Mouse (Mus musculus) brown adipose tissue, adult 24 weeks (tissue): Measurements from ENCODE around the gene Grik5. TPM values are rescaled to one million over a fixed set of nuclear protein-coding genes. Genes with fewer than 3 reads are reported as not detected.

Source experiments
- H3K27ac ChIP-seq: fragments of 200-500 bp; replicated peaks from 2 replicates; pipeline ENCODE4 v1.5.1; 2012; ENCODE audit warnings: low read depth, mild to moderate bottlenecking, low read length
- H3K4me1 ChIP-seq: fragments of 200-500 bp; 2 replicates; pipeline ENCODE4 v1.6.1; 2012; ENCODE audit warnings: low read length, mixed read lengths; ENCODE audit not compliant: control insufficient read depth, insufficient read depth, insufficient read length
- H3K4me3 ChIP-seq: fragments of 200-500 bp; 2 replicates; pipeline ENCODE4 v1.5.1; 2012; ENCODE audit warnings: low read depth, mild to moderate bottlenecking, low read length, moderate library complexity; ENCODE audit not compliant: insufficient read depth
- polyA plus RNA-seq: library from polyadenylated mRNA; stranded (reverse); fragments of >200 nt; gene quantifications from 2 replicates; pipeline ENCODE4 v1.2.4, GENCODE M21; 2012; ENCODE audit not compliant: missing spikeins, insufficient read depth, insufficient read length

Gene Grik5
- polyA plus RNA-seq, 1 experiment = 2.8 TPM

DNA sequence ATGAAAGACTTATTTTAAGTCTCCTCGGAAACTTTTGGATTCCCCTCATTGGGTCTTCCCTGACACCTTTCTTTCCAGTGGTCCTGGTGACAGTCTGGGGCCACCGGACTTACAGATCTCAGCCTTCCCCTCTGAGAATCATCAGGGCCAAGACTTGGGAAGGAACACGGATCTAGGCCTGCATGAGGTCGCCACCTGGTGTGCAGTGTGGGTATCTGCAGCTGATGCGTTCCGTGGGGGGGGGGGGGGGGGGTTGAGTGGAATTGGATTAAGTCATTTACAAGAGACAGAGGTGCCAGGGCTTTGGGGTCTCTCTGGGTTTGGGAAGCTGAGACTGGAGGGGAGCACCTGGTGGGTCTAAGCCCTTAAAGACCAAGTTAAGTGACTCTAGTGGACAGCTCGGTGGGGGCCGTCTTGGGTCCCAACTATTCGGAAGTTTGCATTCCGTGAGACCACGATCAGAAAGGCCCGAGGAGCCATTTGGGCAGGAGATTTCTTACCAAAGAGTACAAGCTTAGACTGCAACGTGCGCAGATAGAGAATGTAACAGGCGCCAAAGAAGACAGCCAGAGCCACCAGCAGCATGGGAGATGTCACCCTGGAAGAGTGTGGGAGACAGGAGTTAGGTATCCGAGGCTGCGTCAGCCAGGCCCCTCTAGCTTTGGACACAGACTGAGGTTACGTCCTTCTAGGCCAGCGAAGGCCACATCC lies 100.7 kb downstream of the Grik5 start:
- Histone ChIP-seq H3K4me1 (no peaks in the 10 kb centered on the region), H3K4me3 (peak overlapping the region; percentile 82), H3K27ac (no peak overlapping the region)

DNA sequence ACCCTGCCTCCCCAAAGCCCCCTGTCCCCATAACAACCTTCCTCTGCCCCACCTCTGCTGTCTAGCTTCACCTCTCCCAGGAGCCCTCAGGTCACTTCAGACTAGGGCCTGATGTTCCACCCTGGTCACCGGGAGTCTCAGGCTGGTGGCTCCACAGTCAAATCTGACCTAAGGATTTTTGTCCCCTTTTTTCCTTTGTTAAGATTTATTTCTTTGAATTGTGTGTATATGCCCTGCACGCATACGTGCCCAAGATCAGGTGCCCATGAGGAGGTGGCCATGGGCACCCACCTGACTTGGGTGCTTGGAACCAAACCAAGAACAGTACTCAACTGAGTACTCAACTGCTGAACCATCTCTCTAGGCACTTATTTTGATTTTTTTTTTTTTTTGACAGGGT lies 101.8 kb downstream of the Grik5 start:
- Histone ChIP-seq H3K4me1 (no peaks in the 10 kb centered on the region), H3K4me3 (no peak overlapping the region), H3K27ac (no peak overlapping the region)

DNA sequence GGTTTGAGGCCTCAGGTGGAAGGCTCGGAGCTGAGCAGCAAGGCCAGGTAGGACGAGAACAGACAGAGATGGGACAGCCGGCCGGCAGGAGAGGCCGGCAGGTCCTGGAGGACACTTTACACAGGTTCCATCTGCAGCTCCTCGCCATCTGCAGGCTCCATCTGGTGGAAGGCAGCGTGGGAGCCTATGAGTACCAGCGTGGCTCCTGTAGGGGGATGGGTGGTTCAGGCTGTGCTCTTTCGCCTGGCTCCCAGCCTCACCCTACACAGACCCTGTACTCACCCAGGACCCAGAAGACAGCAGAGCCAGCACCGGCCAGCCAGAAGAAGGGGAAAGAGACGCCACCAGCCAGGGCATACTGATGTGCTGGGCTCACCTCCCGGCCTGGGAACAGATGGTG lies 102.3 kb downstream of the Grik5 start:
- H3K4me3 ChIP-seq = no peak overlapping the region
- no peak overlapping the region for H3K27ac ChIP-seq
- no peaks in the 10 kb centered on the region for H3K4me1 ChIP-seq

DNA sequence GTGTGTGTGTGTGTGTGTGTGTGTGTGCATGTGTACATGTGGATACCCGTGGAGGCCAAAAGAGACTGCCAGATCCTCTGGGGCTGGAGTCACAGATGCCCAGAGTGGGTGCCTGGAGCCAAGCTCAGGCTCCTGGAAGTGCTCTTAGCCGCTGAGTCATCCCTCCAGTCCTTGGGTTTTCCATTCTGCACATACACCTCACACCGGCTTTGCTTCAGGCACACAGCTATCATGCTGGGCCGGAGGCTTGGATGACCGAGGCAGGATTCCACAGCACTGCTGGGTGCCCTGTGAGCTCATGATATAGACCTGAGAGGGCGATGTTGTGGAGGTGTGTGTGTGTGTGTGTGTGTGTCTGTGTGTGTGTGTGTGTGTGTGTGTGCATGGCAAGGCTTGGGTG lies 103.7 kb downstream of the Grik5 start:
- no peak overlapping the region for H3K27ac ChIP-seq
- no peaks in the 10 kb centered on the region for H3K4me1 ChIP-seq
- no peak overlapping the region for H3K4me3 ChIP-seq

DNA sequence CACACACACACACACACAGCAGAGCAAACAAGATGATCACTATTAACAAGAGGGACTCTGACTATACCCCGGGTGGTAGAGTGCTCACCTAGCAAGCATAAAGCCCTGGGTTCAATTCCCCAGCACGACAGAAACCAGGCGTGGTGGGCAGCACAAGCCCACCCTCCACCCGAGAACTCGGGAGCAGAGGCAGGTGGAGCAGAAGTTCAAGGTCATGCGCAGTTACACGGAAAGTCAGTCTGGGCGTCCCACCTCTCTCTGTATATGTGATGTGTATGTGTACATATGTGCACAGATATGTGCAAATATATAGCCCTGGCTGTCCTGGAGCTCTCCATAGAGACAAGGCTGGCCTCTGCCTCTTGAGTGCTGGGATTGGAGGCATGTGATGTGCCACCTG lies 104.2 kb downstream of the Grik5 start:
- Histone ChIP-seq H3K4me3 (no peak overlapping the region), H3K4me1 (no peaks in the 10 kb centered on the region), H3K27ac (no peak overlapping the region)

DNA sequence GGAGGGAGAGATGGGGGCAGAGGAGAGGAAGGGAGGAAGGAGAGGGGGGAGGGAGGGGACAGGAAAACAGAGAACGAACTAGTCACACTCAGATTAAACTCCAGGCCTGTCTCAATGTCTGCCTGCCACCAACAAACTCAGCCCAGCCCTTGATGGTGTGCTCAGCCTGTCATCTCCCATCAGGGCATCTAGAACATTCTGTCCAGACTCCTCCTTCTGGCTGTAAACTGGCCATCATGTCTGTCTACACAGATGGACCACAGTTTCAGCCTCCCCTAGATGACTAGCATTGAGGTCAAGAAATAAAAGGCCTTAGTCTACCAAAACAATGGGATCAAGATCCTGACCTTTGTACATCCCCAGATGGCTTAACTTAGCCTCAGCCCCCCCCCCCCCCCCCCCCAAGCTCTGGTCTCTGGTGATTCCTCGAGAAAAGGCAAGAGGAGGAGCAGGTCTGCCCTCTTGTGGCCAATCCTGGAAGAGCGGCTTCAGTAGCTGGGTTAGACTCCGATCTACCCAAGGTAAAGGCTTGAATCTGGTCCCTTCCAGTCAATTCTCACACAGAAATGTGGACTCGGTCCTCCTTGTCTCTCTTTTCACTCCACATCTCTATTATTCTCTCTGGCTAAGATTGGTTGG lies 107.1 kb downstream of the Grik5 start:
- no peaks in the 10 kb centered on the region for H3K4me1 ChIP-seq
- no peak overlapping the region for H3K4me3 ChIP-seq
- no peak overlapping the region for H3K27ac ChIP-seq

DNA sequence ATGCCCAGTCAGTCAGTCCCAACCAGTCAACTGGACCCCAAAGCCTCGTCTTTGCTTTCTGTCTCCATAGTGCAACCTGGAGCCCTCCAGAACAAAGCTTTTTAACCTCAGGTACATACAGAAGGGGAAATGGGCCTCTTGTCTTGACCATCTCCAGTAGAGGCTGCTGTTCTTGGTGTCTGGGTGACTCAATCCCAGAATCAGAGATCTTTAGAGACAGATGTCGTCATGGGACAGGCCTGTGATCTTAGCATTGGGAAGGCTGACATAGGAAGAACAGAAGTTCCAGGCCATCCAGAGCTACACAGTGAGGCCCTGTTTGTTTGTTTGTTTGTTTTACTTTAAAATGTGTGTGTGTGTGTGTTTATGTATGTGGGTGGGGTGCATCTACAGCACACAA lies 107.9 kb downstream of the Grik5 start:
- H3K4me3 ChIP-seq = no peak overlapping the region
- H3K27ac ChIP-seq = no peak overlapping the region
- H3K4me1 ChIP-seq = no peaks in the 10 kb centered on the region

Other genes with a start within 250 kb of the Grik5 start
- gene Gm9844, start 210.1 kb downstream of the Grik5 start, polyA plus RNA-seq = not detected in 2 replicates
- gene Lypd4, start 202.4 kb downstream of the Grik5 start, polyA plus RNA-seq = not detected in 2 replicates
- gene Dmrtc2, start 202.3 kb downstream of the Grik5 start, polyA plus RNA-seq = not detected in 2 replicates
- 1,002 and 1,046 TPM in 2 replicates for gene Rps19, start 188.0 kb downstream of the Grik5 start, polyA plus RNA-seq
- 0.71 and 0.96 TPM in 2 replicates for gene Cd79a, start 175.0 kb downstream of the Grik5 start, polyA plus RNA-seq
- gene Arhgef1, start 169.4 kb downstream of the Grik5 start, polyA plus RNA-seq = 26.1 and 28.4 TPM in 2 replicates
- not detected in 2 replicates for gene Gm4881, start 127.9 kb downstream of the Grik5 start, polyA plus RNA-seq
- 236 and 245 TPM in 2 replicates for gene Rabac1, start 99.6 kb downstream of the Grik5 start, polyA plus RNA-seq
- gene Atp1a3, start 66.4 kb downstream of the Grik5 start, polyA plus RNA-seq = 4.8 and 5.9 TPM in 2 replicates
- gene Zfp574, start 221 bp upstream of the Grik5 start, polyA plus RNA-seq = 5.9 and 7.6 TPM in 2 replicates
- gene Pou2f2, start 107.4 kb upstream of the Grik5 start, polyA plus RNA-seq = 0.52 and 0.79 TPM in 2 replicates
- 6.1 and 10.0 TPM in 2 replicates for gene Dedd2, start 148.3 kb upstream of the Grik5 start, polyA plus RNA-seq
- gene Zfp526, start 149.1 kb upstream of the Grik5 start, polyA plus RNA-seq = 1.9 and 2.6 TPM in 2 replicates
- 85.4 and 96.9 TPM in 2 replicates for gene Gsk3a, start 165.5 kb upstream of the Grik5 start, polyA plus RNA-seq
- gene Erf, start 178.4 kb upstream of the Grik5 start, polyA plus RNA-seq = 7.1 and 7.4 TPM in 2 replicates
- gene Cic, start 195.4 kb upstream of the Grik5 start, polyA plus RNA-seq = 25.2 and 31.3 TPM in 2 replicates
- gene Pafah1b3, start 225.6 kb upstream of the Grik5 start, polyA plus RNA-seq = 1.6 and 4.8 TPM in 2 replicates
- not detected in 2 replicates for gene Prr19, start 229.1 kb upstream of the Grik5 start, polyA plus RNA-seq
- not detected in 2 replicates for gene Tmem145, start 233.8 kb upstream of the Grik5 start, polyA plus RNA-seq
- 12.7 and 14.3 TPM in 2 replicates for gene Megf8, start 244.8 kb upstream of the Grik5 start, polyA plus RNA-seq